Mouse (Mus musculus) cerebellum, adult 2 months (tissue): Measurements from ENCODE around the gene Mrnip.

Experiments
- CTCF ChIP-seq: fragments of 200-500 bp; IDR thresholded peaks from 2 replicates; pipeline ENCODE4 v1.5.1; 2011; ENCODE audit warnings: low read depth, mild to moderate bottlenecking, control low read depth, low read length, moderate library complexity, borderline replicate concordance; ENCODE audit not compliant: insufficient read depth
- POLR2A ChIP-seq: fragments of 200-500 bp; IDR thresholded peaks from 2 replicates; pipeline ENCODE4 v1.6.1; 2011; ENCODE audit warnings: low read length, control low read depth, borderline replicate concordance; ENCODE audit not compliant: insufficient read depth

GRCm38 (mm10) chr11:50134136-50134859 is 39.9 kb upstream of the Mrnip start:
- TF ChIP-seq CTCF (no peak), POLR2A (no peak)
